Mouse (Mus musculus) spleen, postnatal 10 days (tissue): ENCODE results near the gene Coro1a.

Source experiments
- DNase-seq, 2 experiments: peaks; one replicate each; pipeline ENCODE4 v3.0.0; 2021 to 2022; ENCODE audit warnings: low spot score in 2 of 2

The Coro1a gene

GRCm38 (mm10) chr7:126708175-126708952, 777 bp upstream of the Coro1a start:
- no peak for DNase-seq

- DNase-seq: peak; percentile 73 to 87
These were observed 3.2 kb downstream of the Coro1a start for GRCm38 (mm10) chr7:126704121-126704980.

- peak; percentile 33 to 57 for DNase-seq
These were observed 3.9 kb downstream of the Coro1a start for GRCm38 (mm10) chr7:126703757-126704077.

- peak; percentile 40 to 72 for DNase-seq
These were observed 4.5 kb downstream of the Coro1a start for GRCm38 (mm10) chr7:126702861-126703756.

- peak; percentile 35 to 61 for DNase-seq
These were observed 5.2 kb downstream of the Coro1a start for GRCm38 (mm10) chr7:126702358-126702757.

GRCm38 (mm10) chr7:126701559-126702357, 5.8 kb downstream of the Coro1a start:
- DNase-seq: peak in 1 of 2 experiments; percentile 39

- DNase-seq: peak; percentile 90 to 97
These were observed 6.5 kb downstream of the Coro1a start for GRCm38 (mm10) chr7:126701070-126701469.

- DNase-seq: peak in 1 of 2 experiments; percentile 21
These were observed 7.2 kb downstream of the Coro1a start for GRCm38 (mm10) chr7:126700063-126701015.

GRCm38 (mm10) chr7:126697838-126698237, 9.7 kb downstream of the Coro1a start:
- no peak for DNase-seq

GRCm38 (mm10) chr7:126696886-126697285, 10.7 kb downstream of the Coro1a start:
- no peak for DNase-seq

- DNase-seq: no peak
These were observed 11.3 kb downstream of the Coro1a start for GRCm38 (mm10) chr7:126696303-126696702.

GRCm38 (mm10) chr7:126695631-126696207, 11.9 kb downstream of the Coro1a start, which contains the start of gene Slx1b:
Slx1b (minus strand) TSS chr7:126695784.
- DNase-seq: peak; percentile 84 to 91

GRCm38 (mm10) chr7:126695210-126695611, 12.4 kb downstream of the Coro1a start, which contains the start of gene Bola2:
Bola2 (plus strand) TSS chr7:126695401.
- DNase-seq: peak in 1 of 2 experiments; percentile 83

GRCm38 (mm10) chr7:126694441-126695051, 13.0 kb downstream of the Coro1a start:
- DNase-seq: no peak

GRCm38 (mm10) chr7:126693781-126694180, 13.8 kb downstream of the Coro1a start:
- no peak for DNase-seq

GRCm38 (mm10) chr7:126693256-126693655, 14.3 kb downstream of the Coro1a start:
- peak; percentile 79 to 91 for DNase-seq

GRCm38 (mm10) chr7:126692426-126692825, 15.2 kb downstream of the Coro1a start:
- DNase-seq: no peak

- no peak for DNase-seq
These were observed 15.9 kb downstream of the Coro1a start for GRCm38 (mm10) chr7:126691676-126692075.

- DNase-seq: no peak
These were observed 16.9 kb downstream of the Coro1a start for GRCm38 (mm10) chr7:126690737-126691136.
